Mouse (Mus musculus) limb, embryonic 14.5 days (tissue): Measurements from ENCODE around the gene Skap1. TPM values are rescaled to one million over a fixed set of nuclear protein-coding genes. Genes with fewer than 3 reads are reported as not detected.

Experiments
- ATAC-seq: fragments of 200-750 bp; cut with Nextera tagmentation; 2 replicates; pipeline ENCODE4 v1.8.0; 2017; ENCODE audit warnings: low read depth, moderate number of reproducible peaks, moderate TSS enrichment; ENCODE audit not compliant: low FRiP score
- DNase-seq: peaks from one replicate; pipeline ENCODE4 v3.0.0-alpha.2; 2015; ENCODE audit warnings: low spot score
- H3K27ac ChIP-seq: fragments of 300-500 bp; sonication (generic); replicated peaks from 2 replicates; pipeline ENCODE4 v1.5.1; 2014; ENCODE audit warnings: low read depth, mild to moderate bottlenecking, low read length, moderate library complexity, mixed read lengths
- H3K27me3 ChIP-seq: fragments of 300-500 bp; sonication (generic); 2 replicates; pipeline ENCODE4 v1.6.1; 2014; ENCODE audit warnings: low read length, mixed read lengths; ENCODE audit not compliant: control insufficient read depth, insufficient read depth
- H3K36me3 ChIP-seq: fragments of 300-500 bp; sonication (generic); 2 replicates; pipeline ENCODE4 v1.6.1; 2014; ENCODE audit warnings: mild to moderate bottlenecking, low read length, moderate library complexity, mixed read lengths; ENCODE audit not compliant: control insufficient read depth, insufficient read depth
- H3K4me1 ChIP-seq: fragments of 300-500 bp; sonication (generic); 2 replicates; pipeline ENCODE4 v1.6.1; 2014; ENCODE audit warnings: antibody characterized with exemption, low read length, mixed read lengths; ENCODE audit not compliant: control insufficient read depth, insufficient read depth
- H3K4me2 ChIP-seq: fragments of 300-500 bp; sonication (generic); replicated peaks from 2 replicates; pipeline ENCODE4 v1.6.1; 2014; ENCODE audit warnings: low read depth, mild to moderate bottlenecking, low read length, moderate library complexity; ENCODE audit not compliant: severe bottlenecking
- H3K4me3 ChIP-seq: fragments of 300-500 bp; sonication (generic); replicated peaks from 2 replicates; pipeline ENCODE4 v1.5.1; 2014; ENCODE audit warnings: low read length
- H3K9ac ChIP-seq: fragments of 300-500 bp; sonication (generic); 2 replicates; pipeline ENCODE4 v1.6.1; 2014; ENCODE audit warnings: mild to moderate bottlenecking, low read depth, low read length, moderate library complexity; ENCODE audit not compliant: severe bottlenecking
- H3K9me3 ChIP-seq: fragments of 300-500 bp; sonication (generic); 2 replicates; pipeline ENCODE4 v1.6.1; 2016; ENCODE audit warnings: low read length; ENCODE audit not compliant: control insufficient read depth
- POLR2A ChIP-seq: fragments of 200-500 bp; IDR thresholded peaks from 2 replicates; pipeline ENCODE4 v1.8.0; 2012; ENCODE audit warnings: inconsistent platforms, mild to moderate bottlenecking, moderate library complexity, borderline replicate concordance; ENCODE audit not compliant: insufficient read depth, insufficient read length; ENCODE audit errors: extremely low read depth
- WGBS: fragments of 180-500 bp; shearing (Covaris S2); extraction: QIAGEN DNeasy Blood & Tissue Kit; methylation state at CpG from one replicate; pipeline ENCODE4 v1.1.7; 2014; 5-methylcytosine and 5-hydroxymethylcytosine counted together
- polyA plus RNA-seq, 2 experiments: library from polyadenylated mRNA; depleted of rRNA in 1 of 2; stranded (reverse) in 1 of 2; unstranded in 1 of 2; fragments of >200 nt; fragmentation: Nextera tagmentation in 1 of 2; extraction: Ambion mirVana in 1 of 2; gene quantifications; 2 replicates each; pipeline versions ENCODE4 v1.2.1 to v1.2.3; 2012 to 2014

Skap1 gene
- polyA plus RNA-seq, 2 experiments = 0.67 to 2.1 TPM

DNA sequence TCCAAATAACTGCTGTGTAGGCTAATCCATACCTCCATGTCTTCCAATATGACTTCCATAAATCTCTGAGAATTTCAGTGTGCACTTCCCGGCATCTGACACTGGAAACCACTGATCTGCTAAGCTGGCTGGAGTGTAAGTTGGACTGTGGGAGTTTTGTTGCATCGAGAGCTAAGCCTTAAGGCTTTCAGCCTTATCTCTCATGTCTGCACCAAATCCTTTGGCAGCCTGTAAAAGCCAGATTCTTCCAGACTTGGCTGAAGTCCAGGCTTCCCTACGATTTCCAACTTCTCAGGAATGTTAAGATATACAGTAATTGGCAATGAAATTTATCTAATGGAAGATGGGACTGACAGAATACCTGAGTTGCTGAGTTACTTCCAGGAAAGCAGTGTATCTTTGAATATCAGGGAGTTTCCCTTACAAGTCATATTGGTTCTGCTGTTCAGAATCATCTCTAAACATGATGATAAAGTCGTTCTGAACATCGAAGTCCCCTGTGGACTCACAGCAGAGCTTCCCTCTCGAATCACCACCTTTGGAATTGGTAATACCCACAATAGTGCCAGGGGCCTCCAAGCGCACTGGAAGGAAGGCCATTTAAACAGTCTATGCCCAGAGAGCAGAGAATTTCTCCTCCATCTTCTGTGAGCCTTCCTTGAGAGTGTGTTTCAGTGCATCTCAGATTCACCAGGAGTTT, 140.5 kb downstream of the Skap1 start:
- H3K4me3 ChIP-seq = no peak overlapping the region
- no peaks in the 10 kb centered on the region for H3K36me3 ChIP-seq
- no peaks in the 10 kb centered on the region for H3K9me3 ChIP-seq
- DNase-seq = peak; percentile 54
- H3K4me2 ChIP-seq = no peak overlapping the region
- no peak overlapping the region for H3K9ac ChIP-seq
- H3K27ac ChIP-seq = no peak overlapping the region
- H3K27me3 ChIP-seq = no peaks in the 10 kb centered on the region
- no peaks in the 10 kb centered on the region for H3K4me1 ChIP-seq
- no peak for TF ChIP-seq POLR2A
- WGBS = 40% methylated on average over 7 of the region's 7 CpGs
- ATAC-seq = no peak

GRCm38 (mm10) chr11:96605516-96605915, 141.1 kb downstream of the Skap1 start:
- no peak for TF ChIP-seq POLR2A
- no peaks in the 10 kb centered on the region for H3K9me3 ChIP-seq

GRCm38 (mm10) chr11:96612596-96612995, 148.2 kb downstream of the Skap1 start:
- Histone ChIP-seq H3K27me3 (no peaks in the 10 kb centered on the region; the same call in 1 of the 2 replicates), H3K4me1 (no peaks in the 10 kb centered on the region), H3K36me3 (no peaks in the 10 kb centered on the region), H3K9ac (no peak overlapping the region), H3K4me2 (no peak overlapping the region), H3K9me3 (no peaks in the 10 kb centered on the region), H3K4me3 (no peak overlapping the region), H3K27ac (no peak overlapping the region)
- WGBS = 81% methylated on average over 11 of the region's 11 CpGs
- TF ChIP-seq POLR2A = no peak
- ATAC-seq (no peak), DNase-seq (no peak)

More at GRCm38 (mm10) chr11:96605516-96605915, 141.1 kb downstream of the Skap1 start:
- WGBS = 72% methylated on average over 6 of the region's 6 CpGs
- no peak overlapping the region for H3K4me3 ChIP-seq
- no peaks in the 10 kb centered on the region for H3K36me3 ChIP-seq
- no peak overlapping the region for H3K9ac ChIP-seq
- H3K4me1 ChIP-seq = no peaks in the 10 kb centered on the region
- DNase-seq = no peak
- H3K27me3 ChIP-seq = no peaks in the 10 kb centered on the region
- no peak overlapping the region for H3K27ac ChIP-seq
- ATAC-seq = no peak
- H3K4me2 ChIP-seq = no peak overlapping the region

DNA sequence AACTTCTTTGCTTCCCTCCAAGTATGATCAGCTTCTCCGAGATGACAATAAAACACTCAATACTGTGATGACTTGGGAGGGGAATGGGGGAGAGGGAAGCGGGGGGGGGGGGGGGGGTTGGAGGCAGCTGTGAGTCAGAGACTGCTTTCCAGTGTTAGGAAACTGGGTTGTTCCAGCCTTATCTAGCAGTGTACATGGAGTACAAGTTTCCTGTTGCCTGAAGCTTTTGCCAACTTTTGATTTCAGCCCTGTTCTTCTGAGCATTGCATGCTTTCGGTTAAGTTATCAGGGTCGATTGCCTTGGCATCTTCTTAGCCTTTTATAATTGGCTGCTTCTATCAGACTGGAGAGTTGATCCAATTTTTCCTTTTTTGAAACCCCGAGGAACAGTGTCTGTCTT, 152.4 kb downstream of the Skap1 start:
- Histone ChIP-seq H3K27me3 (peaks cover 18% of the 10 kb centered on the region; the same call in 1 of the 2 replicates), H3K36me3 (no peaks in the 10 kb centered on the region), H3K27ac (no peak overlapping the region), H3K4me2 (no peak overlapping the region), H3K4me3 (no peak overlapping the region), H3K9me3 (no peaks in the 10 kb centered on the region), H3K9ac (no peak overlapping the region), H3K4me1 (no peaks in the 10 kb centered on the region)
- TF ChIP-seq POLR2A = no peak
- 54% methylated on average over 5 of the region's 5 CpGs for WGBS
- ATAC-seq (no peak), DNase-seq (no peak)

GRCm38 (mm10) chr11:96618789-96619445, 154.5 kb downstream of the Skap1 start:
- TF ChIP-seq POLR2A = no peak
- H3K4me2 ChIP-seq = no peak overlapping the region
- DNase-seq (no peak), ATAC-seq (no peak)
- WGBS = 54% methylated on average over 16 of the region's 16 CpGs
- H3K36me3 ChIP-seq = no peaks in the 10 kb centered on the region
- H3K9ac ChIP-seq = no peak overlapping the region
- H3K9me3 ChIP-seq = no peaks in the 10 kb centered on the region
- no peak overlapping the region for H3K27ac ChIP-seq
- H3K4me3 ChIP-seq = no peak overlapping the region
- H3K27me3 ChIP-seq = peaks cover 32% of the 10 kb centered on the region
- H3K4me1 ChIP-seq = no peaks in the 10 kb centered on the region
